Mouse (Mus musculus) midbrain, embryonic 11.5 days (tissue): Measurements from ENCODE around the gene Hdgf. TPM values are rescaled to one million over a fixed set of nuclear protein-coding genes. Genes with fewer than 3 reads are reported as not detected.

Experiments used
- ATAC-seq: fragments of 200-750 bp; cut with Nextera tagmentation; 2 replicates; pipeline ENCODE4 v1.8.0; 2017; ENCODE audit warnings: moderate TSS enrichment, moderate library complexity; ENCODE audit not compliant: low FRiP score
- DNase-seq: peaks from one replicate; pipeline ENCODE4 v3.0.0; 2015; ENCODE audit warnings: low spot score; ENCODE audit errors: missing footprints
- H3K27ac ChIP-seq: fragments of 300-500 bp; sonication (generic); 2 replicates; pipeline ENCODE4 v1.5.1; 2014; ENCODE audit warnings: low read depth, low read length
- H3K27me3 ChIP-seq: fragments of 300-500 bp; sonication (generic); 2 replicates; pipeline ENCODE4 v1.6.1; 2014; ENCODE audit warnings: mild to moderate bottlenecking, low read length, moderate library complexity, mixed read lengths; ENCODE audit not compliant: control insufficient read depth, insufficient read depth
- H3K36me3 ChIP-seq: fragments of 300-500 bp; sonication (generic); 2 replicates; pipeline ENCODE4 v1.6.1; 2014; ENCODE audit warnings: mild to moderate bottlenecking, low read length, moderate library complexity, mixed read lengths; ENCODE audit not compliant: control insufficient read depth, insufficient read depth
- H3K4me1 ChIP-seq: fragments of 300-500 bp; sonication (generic); 2 replicates; pipeline ENCODE4 v1.6.1; 2014; ENCODE audit warnings: low read length; ENCODE audit not compliant: control insufficient read depth, insufficient read depth
- H3K4me2 ChIP-seq: fragments of 300-500 bp; sonication (generic); 2 replicates; pipeline ENCODE4 v1.6.1; 2014; ENCODE audit warnings: mild to moderate bottlenecking, moderate library complexity
- H3K4me3 ChIP-seq: fragments of 300-500 bp; sonication (generic); 2 replicates; pipeline ENCODE4 v1.5.1; 2014; ENCODE audit warnings: low read depth, low read length
- H3K9ac ChIP-seq: fragments of 300-500 bp; sonication (generic); 2 replicates; pipeline ENCODE4 v1.6.1; 2014; ENCODE audit warnings: low read length
- H3K9me3 ChIP-seq: fragments of 300-500 bp; sonication (generic); 2 replicates; pipeline ENCODE4 v1.6.1; 2016; ENCODE audit warnings: low read length; ENCODE audit not compliant: control insufficient read depth
- WGBS: fragments of 180-500 bp; shearing (Covaris S2); extraction: QIAGEN DNeasy Blood & Tissue Kit; methylation state at CpG from one replicate; pipeline ENCODE4 v1.1.7; 2014; 5-methylcytosine and 5-hydroxymethylcytosine counted together
- polyA plus RNA-seq: library from polyadenylated mRNA; unstranded; fragments of >200 nt; fragmentation: Nextera tagmentation; extraction: Ambion mirVana; gene quantifications from 2 replicates; pipeline ENCODE4 v1.2.1, GENCODE M21; 2014

Gene Hdgf
- polyA plus RNA-seq, 1 experiment from 2014 or later: 268 TPM

- no peak overlapping the region for H3K4me2 ChIP-seq
- H3K9ac ChIP-seq: no peak overlapping the region
- no peaks in the 10 kb centered on the region for H3K27me3 ChIP-seq
- peaks cover 7% of the 10 kb centered on the region for H3K36me3 ChIP-seq
- DNase-seq (peak; percentile 80), ATAC-seq (0 out of 2 replicates have a peak, but pooled peaks have one; percentile 7)
- peaks cover 5% of the 10 kb centered on the region for H3K4me1 ChIP-seq
- H3K9me3 ChIP-seq: no peaks in the 10 kb centered on the region
- 97% methylated on average over 1 of the region's 1 CpGs for WGBS
- H3K4me3 ChIP-seq: no peak overlapping the region
- H3K27ac ChIP-seq: no peak overlapping the region
These were observed 12.4 kb downstream of the Hdgf start for GRCm38 (mm10) chr3:87918551-87918950.

GRCm38 (mm10) chr3:87919336-87920108, 13.4 kb downstream of the Hdgf start, which contains the start of gene Mrpl24:
Gene Mrpl24 (plus strand): TSS chr3:87919506.
- H3K27me3 ChIP-seq: no peaks in the 10 kb centered on the region
- peak within 1 kb of the TSS; percentile 60 for H3K9ac ChIP-seq
- peak within 1 kb of the TSS; percentile 68 for H3K4me2 ChIP-seq
- H3K4me1 ChIP-seq: peaks cover 5% of the 10 kb centered on the region
- H3K9me3 ChIP-seq: no peaks in the 10 kb centered on the region
- under 1% methylated on average over 30 of the region's 30 CpGs for WGBS
- peak within 1 kb of the TSS; percentile 53 for H3K4me3 ChIP-seq
- H3K27ac ChIP-seq: no peak within 1 kb of the TSS
- H3K36me3 ChIP-seq: peaks cover 6% of the 10 kb centered on the region; the same call in 1 of the 2 replicates
- DNase-seq (peak; percentile 96), ATAC-seq (peak; percentile 82)

- no peak overlapping the region for H3K27ac ChIP-seq
- DNase-seq: peak; percentile 80
- peak overlapping the region; percentile 53 for H3K4me3 ChIP-seq
- ATAC-seq: no peak
- H3K4me2 ChIP-seq: peak overlapping the region; percentile 68
- H3K9me3 ChIP-seq: no peaks in the 10 kb centered on the region
- H3K27me3 ChIP-seq: no peaks in the 10 kb centered on the region
- peak overlapping the region; percentile 60; the same call in 1 of the 2 replicates for H3K9ac ChIP-seq
- WGBS: 66% methylated on average over 9 of the region's 9 CpGs
- peaks cover 5% of the 10 kb centered on the region for H3K4me1 ChIP-seq
- H3K36me3 ChIP-seq: peaks cover 12% of the 10 kb centered on the region; the same call in 1 of the 2 replicates
These were observed 14.3 kb downstream of the Hdgf start for GRCm38 (mm10) chr3:87920270-87920943.

- ATAC-seq: no peak
- H3K9ac ChIP-seq: no peak overlapping the region
- no peak overlapping the region for H3K4me2 ChIP-seq
- no peak overlapping the region for H3K27ac ChIP-seq
- H3K36me3 ChIP-seq: peaks cover 14% of the 10 kb centered on the region; the same call in 1 of the 2 replicates
- H3K9me3 ChIP-seq: no peaks in the 10 kb centered on the region
- H3K4me1 ChIP-seq: peaks cover 10% of the 10 kb centered on the region
- H3K4me3 ChIP-seq: no peak overlapping the region
- no peaks in the 10 kb centered on the region for H3K27me3 ChIP-seq
- no peak for DNase-seq
- 93% methylated on average over 7 of the region's 7 CpGs for WGBS
These were observed 18.9 kb downstream of the Hdgf start for GRCm38 (mm10) chr3:87924996-87925395.

GRCm38 (mm10) chr3:87927452-87927851, 21.3 kb downstream of the Hdgf start:
- H3K27ac ChIP-seq: no peak overlapping the region
- H3K4me3 ChIP-seq: no peak overlapping the region
- H3K27me3 ChIP-seq: no peaks in the 10 kb centered on the region
- ATAC-seq (no peak), DNase-seq (no peak)
- H3K4me2 ChIP-seq: no peak overlapping the region
- H3K4me1 ChIP-seq: peaks cover 18% of the 10 kb centered on the region
- H3K9me3 ChIP-seq: no peaks in the 10 kb centered on the region
- 96% methylated on average over 5 of the region's 5 CpGs for WGBS
- H3K9ac ChIP-seq: no peak overlapping the region
- H3K36me3 ChIP-seq: peaks cover 20% of the 10 kb centered on the region

GRCm38 (mm10) chr3:87929341-87930077, 23.4 kb downstream of the Hdgf start:
- peak overlapping the region; percentile 90 for H3K4me3 ChIP-seq
- H3K9me3 ChIP-seq: no peaks in the 10 kb centered on the region
- no peaks in the 10 kb centered on the region; the same call in 1 of the 2 replicates for H3K27me3 ChIP-seq
- WGBS: 8% methylated on average over 26 of the region's 26 CpGs
- H3K27ac ChIP-seq: no peak overlapping the region
- DNase-seq (peak; percentile 78), ATAC-seq (peak; percentile 71)
- H3K4me2 ChIP-seq: peak overlapping the region; percentile 73
- peaks cover 18% of the 10 kb centered on the region for H3K36me3 ChIP-seq
- peaks cover 18% of the 10 kb centered on the region for H3K4me1 ChIP-seq
- peak overlapping the region; percentile 80 for H3K9ac ChIP-seq

- H3K27me3 ChIP-seq: no peaks in the 10 kb centered on the region; the same call in 1 of the 2 replicates
- peak within 1 kb of the TSS; percentile 62 for H3K27ac ChIP-seq
- no peaks in the 10 kb centered on the region for H3K9me3 ChIP-seq
- peaks cover 16% of the 10 kb centered on the region for H3K36me3 ChIP-seq
- WGBS: under 1% methylated on average over 63 of the region's 78 CpGs
- DNase-seq (peak; percentile 99), ATAC-seq (peak; percentile 99)
- H3K4me1 ChIP-seq: peaks cover 18% of the 10 kb centered on the region
- H3K4me3 ChIP-seq: peak within 1 kb of the TSS; percentile 90
- peak within 1 kb of the TSS; percentile 84 for H3K9ac ChIP-seq
- H3K4me2 ChIP-seq: peak within 1 kb of the TSS; percentile 85
These were observed 24.1 kb downstream of the Hdgf start, which contains the start of the genes Isg20l2 and Rrnad1 for GRCm38 (mm10) chr3:87930078-87930795. Gene Isg20l2 (plus strand): TSS chr3:87930314. Gene Rrnad1 (minus strand): TSS chr3:87930717.

- WGBS: 90% methylated on average over 5 of the region's 5 CpGs
- peaks cover 25% of the 10 kb centered on the region for H3K36me3 ChIP-seq
These were observed 27.9 kb downstream of the Hdgf start for GRCm38 (mm10) chr3:87934026-87934425.

More at GRCm38 (mm10) chr3:87934026-87934425, 27.9 kb downstream of the Hdgf start:
- H3K4me3 ChIP-seq: no peak overlapping the region
- DNase-seq (no peak), ATAC-seq (no peak)
- no peaks in the 10 kb centered on the region for H3K9me3 ChIP-seq
- H3K9ac ChIP-seq: no peak overlapping the region
- H3K27ac ChIP-seq: no peak overlapping the region
- H3K4me1 ChIP-seq: peaks cover 15% of the 10 kb centered on the region
- no peaks in the 10 kb centered on the region; the same call in 1 of the 2 replicates for H3K27me3 ChIP-seq
- H3K4me2 ChIP-seq: no peak overlapping the region
